Mouse (Mus musculus): ENCODE results near the gene Acat3. TPM values are rescaled to one million over a fixed set of nuclear protein-coding genes. Genes with fewer than 3 reads are reported as not detected.
"Not testable (repeated sequence)": the region's sequence is repeated elsewhere in the genome, so short reads cannot be mapped to it uniquely, and the experiment has no call there.

Gene Acat3
- total RNA-seq, 4 experiments from 2014 or later: not detected

GRCm38 (mm10) chr17:12916588-12917380 lies 23.6 kb downstream of the Acat3 start:
- DNase-seq (ENCODE audit: low spot score in 2 of 2): peak in 1 of 2 experiments; percentile 24

DNA sequence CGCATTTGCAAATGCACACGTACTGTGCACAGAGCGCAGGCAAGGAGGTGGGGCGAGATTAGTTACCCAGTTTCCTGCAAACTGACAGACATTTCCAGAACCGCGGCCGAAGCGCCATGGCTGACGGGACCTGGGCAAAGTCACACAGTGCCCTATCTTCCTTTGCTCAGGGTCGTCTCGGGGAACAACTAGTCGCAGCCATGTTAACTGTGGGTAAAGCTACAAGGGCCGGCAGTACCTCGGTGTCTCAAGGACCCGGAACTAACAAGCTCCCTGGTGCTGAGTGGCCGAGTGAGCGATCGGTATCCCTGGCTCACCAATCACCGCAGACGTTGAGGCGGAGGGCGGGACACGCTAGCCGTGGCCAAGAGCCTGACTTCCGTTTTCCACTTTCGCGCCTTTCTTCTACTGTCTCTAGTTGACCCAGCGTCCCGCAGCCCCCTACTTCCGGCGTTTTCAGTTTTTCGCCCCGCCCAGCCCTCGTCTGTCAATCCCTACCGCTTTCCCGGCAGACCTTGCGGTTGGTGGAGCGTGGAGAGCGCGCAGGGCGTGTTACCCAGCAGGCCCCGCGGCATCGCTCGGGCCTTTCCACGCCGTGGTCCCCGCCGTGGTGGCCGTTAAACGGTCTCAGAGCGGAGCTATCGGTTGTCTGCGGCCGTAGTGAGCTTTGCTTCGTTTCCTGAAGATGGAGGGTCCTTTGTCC lies 24.4 kb downstream of the Acat3 start, which contains the start of gene Mrpl18:
Gene Mrpl18 (minus strand): TSS at position 465 of the 703 bp plus-strand sequence.
- DNase-seq (ENCODE audit: low spot score in 2 of 2): peak; percentile 98 to 99

DNA sequence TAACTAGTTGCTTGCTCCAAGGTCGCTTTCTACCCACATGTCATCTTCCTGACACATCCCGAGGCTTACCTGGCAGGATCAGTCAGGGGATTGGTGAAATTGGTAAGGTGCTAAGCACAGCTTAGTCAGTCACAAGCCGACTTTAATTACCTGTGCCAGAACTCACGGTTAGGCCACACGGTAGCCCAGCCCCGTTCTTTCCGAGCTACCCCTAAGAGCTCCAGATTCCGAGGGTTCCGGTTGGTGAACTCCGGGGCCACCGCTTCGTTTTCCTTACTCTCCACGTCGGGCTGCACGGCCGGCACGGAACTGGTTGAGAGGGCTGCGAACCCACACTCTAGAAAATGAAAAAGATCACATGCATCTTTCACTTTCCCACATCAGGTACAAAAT lies 24.9 kb downstream of the Acat3 start, which contains the start of gene Tcp1:
Gene Tcp1 (plus strand): TSS at position 214 of the 393 bp plus-strand sequence.
- DNase-seq (ENCODE audit: low spot score in 2 of 2): no peak

- DNase-seq (ENCODE audit: low spot score in 2 of 2): no peak
These were observed 30.0 kb downstream of the Acat3 start for GRCm38 (mm10) chr17:12910391-12910790.

GRCm38 (mm10) chr17:12909361-12910280 lies 30.8 kb downstream of the Acat3 start, which contains the start of gene Pnldc1:
Gene Pnldc1 (minus strand): TSS chr17:12910230.
- DNase-seq (ENCODE audit: low spot score in 2 of 2): no peak

DNA sequence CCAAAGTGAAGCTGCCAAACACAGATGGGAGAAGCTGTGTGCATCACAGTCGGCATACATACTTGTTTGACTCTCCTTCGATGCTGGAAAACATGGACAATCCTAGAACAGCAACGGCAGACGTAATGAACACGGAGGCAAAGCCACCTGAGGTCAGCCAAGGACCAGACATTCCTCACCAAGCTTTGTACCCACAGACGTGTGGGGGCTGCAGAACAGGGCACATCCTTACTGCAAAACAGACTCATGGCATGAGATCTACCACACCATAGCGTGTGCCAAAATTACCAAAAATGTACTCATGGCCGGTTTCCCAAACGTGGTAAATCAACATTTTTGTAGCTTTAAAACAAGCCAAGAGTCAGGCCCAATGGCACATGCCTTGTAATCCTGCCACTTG lies 34.0 kb downstream of the Acat3 start:
- no peak for DNase-seq (ENCODE audit: low spot score in 2 of 2)

- DNase-seq (ENCODE audit: low spot score in 2 of 2): no peak
These were observed 34.6 kb downstream of the Acat3 start for GRCm38 (mm10) chr17:12905810-12906209.

DNA sequence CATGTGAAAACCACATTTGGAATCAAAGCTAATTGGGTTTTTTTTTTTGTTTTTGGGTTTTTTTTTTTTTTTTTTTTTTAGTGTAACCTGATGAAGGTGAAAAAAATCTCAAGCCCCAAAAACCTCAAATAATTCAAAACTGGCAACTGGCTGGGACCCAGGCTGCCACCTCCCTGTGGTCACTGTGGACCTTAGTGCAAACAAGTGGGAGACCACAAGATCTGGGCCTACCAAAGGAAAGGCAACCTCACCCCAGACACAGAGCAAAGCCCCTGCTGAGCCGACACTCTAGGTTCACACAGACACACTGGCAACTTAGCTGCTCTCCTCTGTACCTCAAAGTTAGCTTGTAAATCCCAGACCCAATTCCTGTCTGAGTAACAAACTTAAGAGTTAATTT lies 36.1 kb downstream of the Acat3 start:
- DNase-seq (ENCODE audit: low spot score in 2 of 2): no peak

- no peak for DNase-seq (ENCODE audit: low spot score in 2 of 2)
These were observed 36.7 kb downstream of the Acat3 start for GRCm38 (mm10) chr17:12903372-12904333.

DNA sequence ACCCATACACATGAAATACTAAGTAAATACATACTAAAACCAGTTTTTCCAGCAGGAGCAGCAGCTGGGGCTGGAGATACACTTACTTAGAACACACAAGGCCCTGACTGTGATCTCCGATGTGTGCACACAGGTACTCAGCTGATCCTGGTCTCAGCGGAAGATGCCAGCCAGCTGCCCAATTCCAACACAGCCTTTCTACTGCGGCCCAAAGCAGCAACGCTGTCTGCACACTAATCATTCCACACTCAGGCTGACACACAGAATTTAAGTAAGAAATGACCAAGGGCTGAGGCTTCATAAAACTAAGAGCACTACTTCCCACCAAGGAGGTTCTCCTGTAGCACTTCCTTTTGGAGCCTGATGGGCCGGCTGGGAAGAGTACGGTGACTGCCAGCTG lies 38.1 kb downstream of the Acat3 start:
- DNase-seq (ENCODE audit: low spot score in 2 of 2): no peak

DNA sequence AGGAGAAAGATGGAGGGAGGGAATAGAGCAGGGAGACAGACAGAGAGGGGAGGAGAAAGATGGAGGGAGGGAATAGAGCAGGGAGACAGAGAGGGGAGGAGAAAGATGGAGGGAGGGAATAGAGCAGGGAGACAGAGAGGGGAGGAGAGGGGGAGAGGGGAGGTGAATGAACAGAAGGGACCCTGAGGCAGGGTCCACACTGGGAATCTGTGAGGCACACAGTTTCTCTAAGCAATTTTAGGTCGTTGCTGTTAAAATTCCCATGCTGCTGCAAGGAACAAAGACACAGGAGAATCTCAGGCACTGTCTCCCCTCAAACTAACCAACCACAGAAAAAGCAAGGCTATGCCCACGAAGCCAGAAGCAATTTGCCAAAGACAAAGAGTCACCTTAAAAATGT lies 41.8 kb downstream of the Acat3 start:
- DNase-seq (ENCODE audit: low spot score in 2 of 2): not testable (repeated sequence)

DNA sequence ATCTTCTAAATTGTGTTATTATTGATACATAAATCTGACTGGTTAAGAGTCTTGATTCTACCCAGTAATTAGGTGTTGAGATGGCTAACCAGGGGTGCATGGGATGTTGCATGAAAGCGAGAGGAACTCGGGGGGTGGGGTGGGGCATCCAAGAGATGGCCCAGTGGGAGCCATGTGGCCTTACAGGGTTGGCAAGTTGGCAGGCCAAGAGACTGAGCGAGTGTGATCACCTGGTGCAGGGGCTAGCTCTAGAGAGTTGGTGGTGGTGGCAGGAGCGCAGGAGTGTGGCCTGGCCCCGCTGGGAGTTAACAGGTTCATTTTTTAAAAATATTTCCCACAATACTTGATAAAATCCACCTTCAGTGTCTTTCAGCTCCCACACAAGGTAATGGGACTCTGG lies 42.7 kb downstream of the Acat3 start:
- no peak for DNase-seq (ENCODE audit: low spot score in 2 of 2)

- no peak for DNase-seq (ENCODE audit: low spot score in 2 of 2)
These were observed 48.4 kb downstream of the Acat3 start for GRCm38 (mm10) chr17:12892033-12892432.

DNA sequence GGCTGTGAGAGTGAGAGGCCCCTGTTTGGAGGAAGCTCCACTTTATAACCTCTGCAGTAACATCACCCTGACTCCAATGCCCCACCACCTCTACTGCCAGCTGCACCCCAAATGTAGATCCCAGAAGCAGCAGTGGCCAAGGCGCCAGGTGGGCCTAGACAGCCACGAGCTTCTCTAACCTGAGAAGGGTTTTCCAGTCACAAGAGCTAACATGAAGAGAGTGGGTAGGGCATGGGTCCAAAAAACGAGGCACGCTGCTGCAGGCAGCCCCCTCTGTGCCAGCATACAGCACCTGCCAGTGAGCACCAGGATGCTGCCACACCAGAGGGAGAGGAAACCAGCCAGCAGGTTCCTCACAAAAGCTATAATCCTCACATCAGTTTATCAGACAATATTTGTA lies 49.3 kb downstream of the Acat3 start:
- no peak for DNase-seq (ENCODE audit: low spot score in 2 of 2)

DNA sequence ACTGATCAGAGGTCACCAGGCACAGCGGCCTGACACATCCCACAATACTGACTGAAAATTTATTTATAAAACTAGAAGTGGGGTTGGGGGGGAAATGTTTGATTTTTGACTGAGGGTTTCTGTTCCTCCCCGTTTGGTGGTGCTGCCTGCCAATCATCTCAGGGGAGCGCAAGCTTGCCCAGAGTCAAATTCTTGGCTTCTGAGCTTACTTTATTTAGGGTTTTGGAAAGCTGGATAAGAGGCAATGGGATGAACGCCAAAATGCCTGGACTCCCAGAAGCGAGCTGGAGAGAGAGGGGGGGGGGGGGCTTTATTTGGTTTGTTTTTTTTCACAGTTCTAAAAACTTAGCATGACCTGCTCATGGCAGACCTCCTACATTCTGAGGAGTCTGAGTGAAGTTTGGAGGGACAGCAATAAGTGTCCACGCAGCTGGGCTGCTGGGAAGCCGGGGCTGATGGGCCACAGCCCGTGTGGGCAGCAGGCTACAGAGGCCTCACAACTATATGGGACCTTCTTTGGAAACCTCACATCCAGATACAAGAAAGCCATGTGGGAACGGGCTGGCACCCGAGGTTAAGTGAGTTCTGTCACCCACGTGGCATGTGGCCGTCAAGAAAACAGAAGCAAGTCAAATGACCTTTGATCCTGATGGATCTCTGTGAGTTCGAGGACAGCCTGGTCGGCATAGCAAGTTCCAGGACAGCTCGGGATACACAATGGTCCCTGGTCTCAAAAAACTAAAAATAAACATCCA lies 53.2 kb downstream of the Acat3 start:
- no peak for DNase-seq (ENCODE audit: low spot score in 2 of 2)

DNA sequence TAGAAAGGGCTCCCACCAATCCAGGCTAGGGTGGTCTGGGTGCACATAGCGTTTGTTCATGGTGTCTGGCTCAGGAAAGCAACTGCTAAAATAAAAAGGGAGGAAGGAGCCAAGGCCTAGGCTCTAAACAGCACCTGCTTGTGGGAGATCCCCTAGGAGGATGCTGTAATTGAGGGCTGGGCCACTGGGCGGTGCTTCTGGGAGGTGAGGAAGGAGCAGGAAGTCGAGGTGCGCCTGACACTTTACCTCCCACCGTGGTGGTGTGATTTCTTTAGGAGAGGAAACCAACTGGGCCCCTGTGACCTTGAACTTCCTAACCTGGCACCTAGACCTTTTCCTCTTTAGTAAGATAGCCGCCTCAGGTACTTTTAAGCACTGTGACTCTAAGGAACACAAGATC lies 53.8 kb downstream of the Acat3 start:
- no peak for DNase-seq (ENCODE audit: low spot score in 2 of 2)

GRCm38 (mm10) chr17:12881216-12881615 lies 59.2 kb downstream of the Acat3 start:
- DNase-seq (ENCODE audit: low spot score in 2 of 2): no peak

- DNase-seq (ENCODE audit: low spot score in 2 of 2): peak; percentile 68 to 70
These were observed 60.2 kb downstream of the Acat3 start for GRCm38 (mm10) chr17:12880178-12880577.

DNA sequence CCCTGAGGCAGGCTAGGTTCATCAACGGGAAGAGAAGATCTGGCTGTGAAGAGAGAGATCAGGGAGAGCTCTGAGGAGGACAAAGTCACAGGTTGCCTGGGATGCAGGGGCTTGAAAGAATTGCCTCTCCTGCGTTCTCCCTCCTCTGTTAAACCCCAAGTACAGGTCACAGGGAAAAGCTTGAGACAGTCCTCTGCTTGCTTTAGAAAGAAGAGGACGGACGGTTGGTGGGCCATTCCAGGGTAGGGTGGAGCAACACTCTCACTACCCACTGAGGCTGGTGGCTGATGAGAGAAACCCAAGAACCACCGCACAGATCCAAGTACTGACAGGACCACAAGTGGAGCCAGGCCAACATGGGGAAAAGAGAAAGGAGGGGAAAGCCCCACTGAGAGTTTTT lies 64.7 kb downstream of the Acat3 start, which contains the start of gene Mrgprh:
Gene Mrgprh (plus strand): TSS at position 301 of the 400 bp plus-strand sequence.
- no peak for DNase-seq (ENCODE audit: low spot score in 2 of 2)

Data from gastrocnemius, adult 8-10 months (tissue).